Mouse (Mus musculus) MEL (cell line): ENCODE measurements at regions not wholly inside any gene's neighbourhood (a gene's known extent, or its start where the extent isn't known, plus 50 kb on each side); places are given as distances from the start of the nearest gene placed in this dataset.

Experiments used
- CHD2 ChIP-seq: IDR thresholded peaks from 2 replicates; pipeline ENCODE4 v1.6.1; 2011; ENCODE audit warnings: low read length, improper control_type of control experiment
- CTCF ChIP-seq, 3 experiments: IDR thresholded peaks in 2 of 3; conservative IDR thresholded peaks in 1 of 3; 2 replicates each; pipeline ENCODE4 v1.5.1; 2011 to 2012; ENCODE audit warnings: low read length in 3 of 3, low read depth in 2 of 3, mild to moderate bottlenecking in 2 of 3, improper control_type of control experiment in 1 of 3, inconsistent platforms in 1 of 3, mixed read lengths in 1 of 3, moderate library complexity in 1 of 3; ENCODE audit not compliant: control insufficient read depth in 1 of 3, insufficient read depth in 1 of 3, poor library complexity in 1 of 3, severe bottlenecking in 1 of 3
- ETS1 ChIP-seq: IDR thresholded peaks from 2 replicates; pipeline ENCODE4 v1.6.1; 2012; ENCODE audit warnings: low read depth, mild to moderate bottlenecking, inconsistent platforms, low read length, improper control_type of control experiment, moderate library complexity
- GATA1 ChIP-seq: IDR thresholded peaks from 2 replicates; pipeline ENCODE4 v1.6.1; 2011; ENCODE audit warnings: low read depth, low read length, improper control_type of control experiment
- JUND ChIP-seq: IDR thresholded peaks from 2 replicates; pipeline ENCODE4 v1.6.1; 2011; ENCODE audit warnings: low read depth, mild to moderate bottlenecking, improper control_type of control experiment, low read length
- KAT2A ChIP-seq: conservative IDR thresholded peaks from 2 replicates; pipeline ENCODE4 v1.6.1; 2012; ENCODE audit warnings: low read depth, low read length, improper control_type of control experiment, inconsistent platforms
- MAZ ChIP-seq: IDR thresholded peaks from 2 replicates; pipeline ENCODE4 v1.6.1; 2012; ENCODE audit warnings: low read depth, mild to moderate bottlenecking, inconsistent platforms, low read length, improper control_type of control experiment
- MYB ChIP-seq: IDR thresholded peaks from 2 replicates; pipeline ENCODE4 v1.6.1; 2011; ENCODE audit warnings: mild to moderate bottlenecking, low read depth, low read length, improper control_type of control experiment
- NRF1 ChIP-seq: IDR thresholded peaks from 2 replicates; pipeline ENCODE4 v1.6.1; 2014; ENCODE audit warnings: low read depth, mild to moderate bottlenecking, inconsistent platforms, low read length, improper control_type of control experiment, moderate library complexity; ENCODE audit not compliant: poor library complexity, insufficient read depth, severe bottlenecking
- RCOR1 ChIP-seq: IDR thresholded peaks from 2 replicates; pipeline ENCODE4 v1.6.1; 2012; ENCODE audit warnings: low read depth, mild to moderate bottlenecking, inconsistent platforms, low read length, improper control_type of control experiment

DNA sequence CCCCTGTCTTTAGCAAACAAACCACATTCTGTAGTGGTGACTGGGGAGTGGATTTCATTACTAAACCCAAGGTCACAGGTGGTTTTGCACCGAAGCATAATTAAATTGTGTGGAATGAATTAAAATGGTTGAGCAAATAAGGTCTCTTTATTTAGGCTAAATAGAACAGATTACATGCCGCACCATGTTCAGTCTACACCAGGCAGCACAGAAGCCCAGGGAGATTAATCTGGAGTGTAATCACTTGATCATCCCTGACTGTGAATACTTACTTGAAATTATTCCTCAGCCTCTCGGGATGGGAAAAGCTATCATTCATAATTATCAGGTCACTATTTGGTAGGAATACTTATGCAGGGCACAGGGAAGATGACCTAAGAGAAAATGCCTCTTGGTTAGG is 1293.3 kb upstream of the Sel1l start:
- TF ChIP-seq MYB (no peak), CTCF (IDR thresholded peaks at IDR 0.05 in 2 of 3, conservative IDR thresholded peaks at IDR 0.05 in 1 of 3; ENCODE audit: control insufficient read depth in 1 of 3, insufficient read depth in 1 of 3, low read depth in 2 of 3, low read length in 3 of 3, poor library complexity in 1 of 3, severe bottlenecking in 1 of 3) (no peak), JUND (no peak), MAZ (no peak), KAT2A (no peak), CHD2 (no peak), NRF1 (no peak), GATA1 (no peak), ETS1 (no peak), RCOR1 (no peak)
